Mouse (Mus musculus) hindbrain, embryonic 13.5 days (tissue): ENCODE data around the gene Gucy2d. TPM values are rescaled to one million over a fixed set of nuclear protein-coding genes. Genes with fewer than 3 reads are reported as not detected.

ENCODE experiments used
- ATAC-seq: fragments of 200-750 bp; cut with Nextera tagmentation; 2 replicates; pipeline ENCODE4 v1.8.0; 2017; ENCODE audit warnings: moderate TSS enrichment; ENCODE audit not compliant: low FRiP score
- H3K27ac ChIP-seq: fragments of 300-500 bp; sonication (generic); 2 replicates; pipeline ENCODE4 v1.5.1; 2015; ENCODE audit warnings: inconsistent platforms, mild to moderate bottlenecking, moderate library complexity
- H3K27me3 ChIP-seq: fragments of 300-500 bp; sonication (generic); 2 replicates; pipeline ENCODE4 v1.6.1; 2015; ENCODE audit warnings: mild to moderate bottlenecking, inconsistent platforms
- H3K36me3 ChIP-seq: fragments of 300-500 bp; sonication (generic); 2 replicates; pipeline ENCODE4 v1.6.1; 2015; ENCODE audit warnings: mild to moderate bottlenecking, inconsistent platforms
- H3K4me1 ChIP-seq: fragments of 300-500 bp; sonication (generic); replicated peaks from 2 replicates; pipeline ENCODE4 v1.6.1; 2015; ENCODE audit warnings: inconsistent platforms
- H3K4me2 ChIP-seq: fragments of 300-500 bp; sonication (generic); 2 replicates; pipeline ENCODE4 v1.6.1; 2015; ENCODE audit warnings: inconsistent platforms, mild to moderate bottlenecking, moderate library complexity
- H3K4me3 ChIP-seq: fragments of 300-500 bp; sonication (generic); 2 replicates; pipeline ENCODE4 v1.5.1; 2015; ENCODE audit warnings: mild to moderate bottlenecking, inconsistent platforms
- H3K9ac ChIP-seq: fragments of 300-500 bp; sonication (generic); 2 replicates; pipeline ENCODE4 v1.6.1; 2015; ENCODE audit warnings: mild to moderate bottlenecking, inconsistent platforms
- H3K9me3 ChIP-seq: fragments of 300-500 bp; sonication (generic); 2 replicates; pipeline ENCODE4 v1.6.1; 2016; ENCODE audit warnings: inconsistent platforms
- WGBS: fragments of 180-500 bp; shearing (Covaris S2); methylation state at CpG from one replicate; pipeline ENCODE4 v1.1.7; 2015; 5-methylcytosine and 5-hydroxymethylcytosine counted together
- polyA plus RNA-seq: library from polyadenylated mRNA; unstranded; fragments of >200 nt; fragmentation: Nextera tagmentation; extraction: Ambion mirVana; gene quantifications from 2 replicates; pipeline ENCODE4 v1.2.1, GENCODE M21; 2015

The Gucy2d gene
- 0.10 TPM in 1 of 2 replicates, not detected in the other for polyA plus RNA-seq

DNA sequence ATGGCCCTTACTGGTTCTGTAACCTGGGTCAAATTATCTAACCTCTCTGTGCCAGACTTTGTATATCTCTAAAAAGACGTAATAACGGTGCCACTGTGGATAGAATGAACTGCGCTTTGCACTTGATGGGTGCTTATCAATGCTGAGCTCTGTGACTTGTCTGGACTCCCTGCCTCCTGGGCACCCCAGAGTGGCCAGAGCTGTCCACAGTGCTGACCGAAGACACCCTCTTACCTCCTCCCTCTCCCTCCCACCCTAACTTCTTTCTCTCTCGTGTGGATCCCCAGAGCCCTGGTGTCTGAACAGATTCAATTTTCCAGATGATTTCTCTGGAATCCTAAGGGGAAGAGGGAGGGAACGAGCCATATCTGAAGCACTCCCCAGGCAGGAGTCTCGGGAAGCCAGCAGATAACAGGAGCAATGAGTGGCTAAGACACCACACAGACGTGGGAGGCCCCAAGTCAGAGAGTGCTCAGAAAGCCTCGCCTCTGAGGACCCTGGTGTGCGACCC, at the start of gene Gucy2d:
Gene Gucy2d (plus strand): TSS at position 461 of the 511 bp plus-strand sequence.
- Histone ChIP-seq H3K27me3 (0 out of 2 replicates have a peak, but pooled peaks cover 4% of the 10 kb centered on the region), H3K4me2 (no peak within 1 kb of the TSS), H3K9me3 (no peaks in the 10 kb centered on the region), H3K4me3 (no peak within 1 kb of the TSS), H3K36me3 (no peaks in the 10 kb centered on the region), H3K9ac (no peak within 1 kb of the TSS), H3K4me1 (0 out of 2 replicates have a peak, but pooled peaks cover 3% of the 10 kb centered on the region), H3K27ac (no peak within 1 kb of the TSS)
- WGBS = 50% methylated on average over 10 of the region's 10 CpGs
- no peak for ATAC-seq

DNA sequence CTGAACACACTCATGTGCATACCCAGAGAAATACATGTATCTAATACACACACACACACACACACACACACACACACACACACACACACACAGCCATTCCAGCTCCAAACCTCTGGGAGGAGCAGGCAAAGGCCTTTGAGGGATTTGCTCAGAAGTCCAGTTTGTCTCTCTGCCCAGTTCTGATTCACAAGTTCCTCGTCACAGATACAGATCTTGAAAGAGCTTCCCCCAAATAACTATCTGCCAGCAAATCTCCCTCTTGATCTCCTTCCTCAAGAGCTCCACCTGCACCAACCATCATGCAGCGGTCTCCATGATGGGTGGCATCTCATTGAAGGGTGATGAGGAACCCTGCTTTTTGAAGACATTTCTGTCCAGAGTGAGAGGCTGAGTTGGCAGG, 49.7 kb upstream of the Gucy2d start:
- Histone ChIP-seq H3K36me3 (no peaks in the 10 kb centered on the region), H3K27me3 (0 out of 2 replicates have a peak, but pooled peaks cover 2% of the 10 kb centered on the region), H3K9ac (no peak overlapping the region), H3K9me3 (no peaks in the 10 kb centered on the region), H3K27ac (no peak overlapping the region), H3K4me1 (peaks cover 14% of the 10 kb centered on the region), H3K4me3 (no peak overlapping the region), H3K4me2 (no peak overlapping the region)
- ATAC-seq = no peak
- WGBS = 89% methylated on average over 2 of the region's 2 CpGs

DNA sequence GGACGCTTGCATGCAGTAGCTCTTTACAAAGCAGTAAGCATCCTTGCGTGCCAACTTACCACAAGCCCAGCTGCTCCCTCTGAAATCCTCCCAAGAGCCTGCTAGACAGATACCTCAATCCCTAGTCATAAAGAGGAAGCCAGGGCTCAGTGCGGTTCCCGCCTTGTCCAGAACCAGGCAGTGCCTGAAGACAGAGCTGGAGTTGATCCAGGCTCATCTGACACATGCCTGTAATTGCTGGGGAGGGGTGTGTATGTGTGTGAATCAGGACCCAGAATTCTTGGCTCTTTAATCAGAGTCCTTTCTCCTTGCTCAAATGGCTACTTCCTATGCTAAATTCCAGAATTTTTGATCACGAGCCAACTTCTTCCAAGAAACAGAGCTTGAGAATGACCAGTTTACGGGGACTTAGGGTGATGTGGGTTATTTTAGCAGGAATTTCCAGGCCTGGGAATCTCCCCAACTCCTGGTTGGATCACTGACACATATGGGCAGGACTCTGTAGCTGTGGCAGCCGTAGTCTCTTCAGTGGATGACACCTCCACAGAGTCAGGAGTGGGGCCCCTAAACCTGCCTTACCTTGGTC, 48.8 kb upstream of the Gucy2d start:
- no peak overlapping the region for H3K4me3 ChIP-seq
- no peaks in the 10 kb centered on the region for H3K9me3 ChIP-seq
- H3K36me3 ChIP-seq = no peaks in the 10 kb centered on the region
- peaks cover 14% of the 10 kb centered on the region for H3K4me1 ChIP-seq
- 82% methylated on average over 7 of the region's 7 CpGs for WGBS
- 0 out of 2 replicates have a peak, but pooled peaks cover 2% of the 10 kb centered on the region for H3K27me3 ChIP-seq
- H3K4me2 ChIP-seq = no peak overlapping the region
- H3K27ac ChIP-seq = no peak overlapping the region
- no peak overlapping the region for H3K9ac ChIP-seq
- ATAC-seq = no peak

DNA sequence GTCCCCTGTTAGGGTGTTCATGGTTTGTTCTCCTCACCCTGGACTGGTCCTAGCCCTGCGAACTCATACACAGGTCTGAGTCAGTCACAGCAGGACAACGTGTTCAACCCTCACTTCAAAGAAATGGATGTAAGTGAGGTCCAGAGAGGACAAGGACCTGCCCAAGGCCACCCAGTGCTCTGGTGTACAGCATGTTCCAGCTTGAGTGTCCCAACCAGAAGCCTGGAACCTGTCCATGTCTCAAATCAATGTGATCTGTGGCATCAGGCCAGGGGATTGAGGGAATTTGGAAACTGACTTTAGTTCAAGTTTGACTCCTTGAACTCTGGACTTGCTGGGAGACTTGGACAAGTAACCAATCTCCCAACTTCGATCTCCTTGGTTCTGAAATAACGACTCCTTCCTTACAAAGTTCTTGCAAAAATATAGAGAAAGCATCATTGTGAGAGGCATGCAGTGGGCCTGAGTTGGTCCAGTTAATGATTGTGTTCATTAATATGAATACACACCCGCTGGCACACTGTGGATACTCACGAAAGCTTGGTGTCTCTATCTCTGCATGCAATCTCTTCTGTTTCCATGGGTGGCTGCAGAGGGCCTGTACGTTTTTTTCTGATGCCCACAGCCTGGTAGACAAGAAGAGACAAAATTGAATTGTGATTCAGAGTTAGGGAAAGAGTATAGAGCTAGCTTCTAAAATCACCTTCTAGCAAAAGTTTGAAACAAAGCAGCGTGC, 47.6 kb upstream of the Gucy2d start:
- Histone ChIP-seq H3K36me3 (no peaks in the 10 kb centered on the region), H3K27me3 (no peaks in the 10 kb centered on the region), H3K9ac (no peak overlapping the region), H3K9me3 (no peaks in the 10 kb centered on the region), H3K27ac (no peak overlapping the region), H3K4me1 (peaks cover 14% of the 10 kb centered on the region), H3K4me2 (no peak overlapping the region), H3K4me3 (no peak overlapping the region)
- ATAC-seq = no peak
- 90% methylated on average over 8 of the region's 8 CpGs for WGBS

DNA sequence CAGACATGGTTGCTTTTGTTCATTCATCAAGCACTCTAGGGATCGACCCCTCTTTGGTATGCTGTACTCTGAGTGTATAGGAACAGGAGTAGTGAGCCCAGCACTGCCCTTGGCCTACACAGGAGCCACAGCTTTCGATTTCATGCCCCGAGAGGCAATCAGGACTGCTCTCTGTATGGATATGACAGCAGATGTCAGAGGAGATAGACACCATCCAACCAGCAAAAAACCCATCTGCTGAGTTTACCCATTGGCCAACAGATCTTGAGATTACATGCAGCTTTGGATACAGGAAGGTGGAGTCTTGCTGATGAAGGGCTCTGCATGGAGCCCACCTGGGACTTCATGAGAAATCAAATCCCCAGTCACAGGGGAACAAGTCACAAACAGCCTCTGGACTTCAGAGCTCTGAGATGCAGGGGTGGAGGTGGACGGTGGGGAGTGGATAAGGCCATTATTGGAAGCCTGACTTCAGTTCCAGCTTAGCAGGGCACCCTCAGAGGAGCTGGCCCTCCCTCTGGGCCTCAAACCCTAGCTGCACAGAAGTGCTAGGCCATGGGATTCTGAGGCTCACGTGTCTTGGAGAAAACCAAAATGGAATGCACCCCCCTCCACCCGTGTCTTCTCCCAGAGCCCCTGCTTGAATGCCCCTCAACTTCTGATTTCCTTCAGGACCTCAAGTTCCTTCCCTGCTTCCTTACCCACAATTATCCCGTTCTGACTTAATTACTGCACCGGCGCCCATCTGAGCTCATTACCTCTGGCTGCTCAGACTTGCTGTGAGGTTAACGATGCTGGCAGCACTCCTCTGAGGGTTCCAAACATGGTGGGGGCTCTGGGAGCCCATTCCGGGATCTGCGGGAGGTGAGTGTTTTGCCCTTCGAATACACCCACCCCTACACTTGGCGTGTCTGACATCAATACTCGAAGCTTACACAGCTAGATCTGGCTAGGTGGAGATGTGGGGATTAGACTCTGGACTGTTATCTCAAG, 37.3 kb upstream of the Gucy2d start:
- 0 out of 2 replicates have a peak, but pooled peaks have one; percentile 28 for ATAC-seq
- 58% methylated on average over 15 of the region's 15 CpGs for WGBS
- H3K36me3 ChIP-seq = no peaks in the 10 kb centered on the region

DNA sequence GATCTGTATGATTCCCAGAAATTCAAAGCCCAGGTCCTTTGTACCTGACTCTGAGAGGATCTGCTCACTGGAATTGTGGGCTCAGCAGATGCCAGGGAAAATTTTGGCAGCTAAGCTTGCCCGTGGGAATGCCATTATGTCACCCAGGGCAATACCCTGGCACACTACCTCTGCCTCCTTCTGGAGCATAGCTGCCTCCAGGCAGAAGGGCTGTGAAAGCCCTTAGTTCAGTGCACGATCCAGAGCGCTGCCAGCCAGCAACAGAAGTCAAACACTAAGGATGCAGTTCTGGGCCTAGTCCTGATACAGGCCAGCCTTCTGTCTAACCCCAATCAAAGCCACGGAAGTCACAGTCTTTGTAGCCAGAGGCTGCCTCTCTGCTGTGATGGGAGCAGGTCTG, 36.2 kb upstream of the Gucy2d start:
- H3K27me3 ChIP-seq = no peaks in the 10 kb centered on the region
- WGBS = 52% methylated on average over 4 of the region's 4 CpGs
- ATAC-seq = peak; percentile 32; the same call in 1 of the 2 replicates
- no peak overlapping the region for H3K9ac ChIP-seq
- H3K4me3 ChIP-seq = no peak overlapping the region
- peak overlapping the region; percentile 31 for H3K27ac ChIP-seq
- H3K4me2 ChIP-seq = no peak overlapping the region
- no peaks in the 10 kb centered on the region for H3K9me3 ChIP-seq
- no peaks in the 10 kb centered on the region for H3K36me3 ChIP-seq
- H3K4me1 ChIP-seq = peaks cover 21% of the 10 kb centered on the region

More for the DNA sequence above, 37.3 kb upstream of the Gucy2d start:
- Histone ChIP-seq H3K9me3 (no peaks in the 10 kb centered on the region), H3K4me3 (no peak overlapping the region), H3K4me2 (no peak overlapping the region), H3K9ac (no peak overlapping the region), H3K27me3 (no peaks in the 10 kb centered on the region), H3K4me1 (peaks cover 21% of the 10 kb centered on the region), H3K27ac (peak overlapping the region; percentile 1; the same call in 1 of the 2 replicates)

DNA sequence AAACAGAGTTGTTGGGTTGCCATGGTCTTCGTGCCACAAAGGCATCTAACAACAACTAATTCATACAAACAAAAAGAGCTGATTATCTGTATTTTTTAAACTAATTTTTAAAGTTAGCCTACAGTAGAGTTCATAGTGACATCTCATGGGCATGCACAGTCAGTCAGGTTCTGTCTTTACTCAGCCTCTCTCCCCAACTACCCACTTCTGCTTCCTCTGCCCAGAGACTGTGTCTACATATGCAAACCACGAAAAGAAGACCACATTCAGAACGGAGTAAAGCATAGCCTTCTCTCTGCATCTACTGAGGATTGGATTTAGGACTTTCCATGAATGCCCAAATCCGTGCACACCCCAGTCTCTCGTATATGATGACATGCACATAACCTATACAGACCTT, 32.6 kb upstream of the Gucy2d start:
- Histone ChIP-seq H3K27me3 (no peaks in the 10 kb centered on the region), H3K9me3 (no peaks in the 10 kb centered on the region), H3K4me1 (peaks cover 17% of the 10 kb centered on the region), H3K4me2 (no peak overlapping the region), H3K9ac (no peak overlapping the region), H3K27ac (no peak overlapping the region), H3K4me3 (no peak overlapping the region), H3K36me3 (no peaks in the 10 kb centered on the region)
- 90% methylated on average over 5 of the region's 5 CpGs for WGBS
- no peak for ATAC-seq

DNA sequence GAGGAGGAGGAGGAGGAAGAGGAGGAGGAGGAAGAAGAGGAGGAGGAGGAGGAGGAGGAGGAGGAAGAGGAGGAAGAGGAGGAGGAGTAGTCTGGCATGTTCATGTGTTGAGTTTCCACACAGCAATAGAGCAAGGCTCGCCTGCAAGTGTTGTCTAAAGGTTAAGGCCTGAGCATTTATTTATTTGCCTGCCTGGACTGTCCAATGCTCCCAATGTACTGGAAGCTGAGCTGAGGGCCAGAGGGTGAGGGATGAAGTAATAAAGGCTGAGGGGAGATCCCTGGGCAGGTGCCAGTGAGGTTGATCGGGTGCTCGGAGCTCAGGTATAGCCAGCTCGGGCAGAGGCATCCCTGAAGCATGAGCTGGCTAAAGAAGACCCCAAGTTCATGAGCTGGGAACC, 27.1 kb upstream of the Gucy2d start:
- no peak for ATAC-seq
- no peak overlapping the region for H3K27ac ChIP-seq
- H3K4me3 ChIP-seq = no peak overlapping the region
- H3K9ac ChIP-seq = no peak overlapping the region
- no peaks in the 10 kb centered on the region for H3K36me3 ChIP-seq
- WGBS = 88% methylated on average over 4 of the region's 4 CpGs
- no peaks in the 10 kb centered on the region for H3K27me3 ChIP-seq
- H3K4me1 ChIP-seq = peaks cover 4% of the 10 kb centered on the region; the same call in 1 of the 2 replicates
- no peak overlapping the region for H3K4me2 ChIP-seq
- H3K9me3 ChIP-seq = no peaks in the 10 kb centered on the region

DNA sequence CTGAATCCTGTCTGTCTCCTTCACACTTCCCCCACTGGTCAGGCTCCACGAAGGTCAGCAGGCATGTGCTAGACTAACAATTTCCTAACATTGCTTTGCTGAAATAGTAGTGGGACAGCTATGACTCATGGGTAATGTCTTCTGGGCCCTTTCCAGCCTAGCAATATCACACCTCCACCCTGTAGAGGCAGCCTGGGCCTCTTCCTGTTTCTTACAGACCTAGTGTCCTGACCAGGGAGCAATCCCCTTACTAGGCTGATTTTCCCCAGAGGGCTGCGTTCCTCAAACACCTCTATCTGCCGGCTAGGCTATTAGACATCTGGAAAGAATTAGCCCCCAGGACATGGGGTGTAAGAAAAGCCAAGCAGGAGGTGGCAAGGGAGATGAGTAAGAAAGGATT, 24.7 kb upstream of the Gucy2d start:
- ATAC-seq = no peak
- no peak overlapping the region for H3K4me2 ChIP-seq
- no peak overlapping the region for H3K9ac ChIP-seq
- H3K36me3 ChIP-seq = no peaks in the 10 kb centered on the region
- 66% methylated on average over 3 of the region's 3 CpGs for WGBS
- no peak overlapping the region for H3K27ac ChIP-seq
- no peak overlapping the region for H3K4me3 ChIP-seq
- H3K4me1 ChIP-seq = peaks cover 15% of the 10 kb centered on the region
- no peaks in the 10 kb centered on the region for H3K9me3 ChIP-seq
- no peaks in the 10 kb centered on the region for H3K27me3 ChIP-seq

DNA sequence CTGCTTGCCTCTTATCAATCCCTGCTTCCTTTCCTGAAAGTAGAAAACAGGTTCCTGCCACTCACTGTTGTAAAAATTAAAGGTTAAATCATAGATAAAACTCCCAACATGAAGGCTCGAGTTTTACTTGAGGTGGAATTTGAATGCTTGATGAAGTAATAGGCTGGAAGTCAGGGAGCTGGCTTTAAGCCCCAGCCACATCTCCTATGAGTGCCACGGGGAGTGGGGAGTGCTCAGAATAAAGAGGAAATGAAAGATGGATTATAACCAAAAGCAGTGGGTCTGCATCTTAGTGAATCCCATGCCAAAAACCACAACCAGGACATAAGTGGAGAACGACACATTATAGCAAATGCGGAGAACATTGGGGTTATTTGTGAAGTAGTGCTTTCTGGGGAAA, 24.2 kb upstream of the Gucy2d start:
- ATAC-seq = no peak
- Histone ChIP-seq H3K4me2 (no peak overlapping the region), H3K27ac (no peak overlapping the region), H3K9ac (no peak overlapping the region), H3K27me3 (no peaks in the 10 kb centered on the region), H3K4me1 (peaks cover 15% of the 10 kb centered on the region), H3K9me3 (no peaks in the 10 kb centered on the region), H3K36me3 (no peaks in the 10 kb centered on the region), H3K4me3 (no peak overlapping the region)
- 80% methylated on average over 4 of the region's 4 CpGs for WGBS

DNA sequence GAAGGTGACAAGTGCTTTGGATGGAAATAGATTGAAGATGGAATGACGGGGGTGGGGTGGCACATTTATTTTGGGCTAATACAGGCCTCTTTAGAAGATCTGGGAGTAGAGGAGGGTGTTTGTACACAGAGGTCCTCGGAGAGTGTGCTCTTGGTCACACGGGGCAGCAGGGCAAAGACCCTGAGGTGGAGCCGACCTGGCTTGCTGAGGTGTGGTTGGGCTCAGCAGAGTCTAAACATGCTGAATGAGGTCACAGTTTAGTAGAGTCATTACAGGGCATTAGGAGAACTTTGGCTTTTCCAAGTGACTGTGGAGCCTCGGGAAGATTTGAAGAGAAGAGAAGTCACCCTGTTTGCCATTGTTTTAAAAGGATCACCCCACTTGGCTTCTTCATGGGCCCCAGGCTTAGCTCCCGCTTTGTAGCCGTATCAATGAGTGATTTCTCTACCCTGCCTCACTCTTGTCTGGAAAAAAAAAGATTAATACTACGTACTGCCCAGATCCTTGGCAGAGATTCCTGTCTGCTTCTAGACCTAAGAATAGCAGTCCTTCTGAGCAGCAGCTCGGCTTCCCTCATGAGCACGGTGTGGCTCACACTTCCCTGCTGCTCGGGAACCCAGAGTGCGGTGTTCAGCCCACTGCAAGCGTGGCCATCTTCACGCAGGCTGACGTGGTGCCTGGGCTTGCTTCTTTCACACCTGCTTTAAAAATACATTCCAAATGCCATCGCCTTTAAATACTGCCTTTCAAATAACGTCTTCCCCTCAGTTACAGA, 22.0 kb upstream of the Gucy2d start:
- no peaks in the 10 kb centered on the region for H3K36me3 ChIP-seq
- no peaks in the 10 kb centered on the region for H3K9me3 ChIP-seq
- no peak for ATAC-seq
- no peak overlapping the region for H3K27ac ChIP-seq
- peaks cover 15% of the 10 kb centered on the region for H3K4me1 ChIP-seq
- WGBS = 78% methylated on average over 17 of the region's 17 CpGs
- no peaks in the 10 kb centered on the region for H3K27me3 ChIP-seq
- no peak overlapping the region for H3K4me2 ChIP-seq
- no peak overlapping the region for H3K9ac ChIP-seq
- H3K4me3 ChIP-seq = no peak overlapping the region
